Mouse (Mus musculus): ENCODE data around the gene Itgb5. TPM values are rescaled to one million over a fixed set of nuclear protein-coding genes. Genes with fewer than 3 reads are reported as not detected.

Itgb5 gene
- polyA plus RNA-seq, 1 experiment: 43.0 TPM

GRCm38 (mm10) chr16:33953008-33953407, 123.5 kb downstream of the Itgb5 start:
- H3K4me3 ChIP-seq (ENCODE audit: insufficient read depth, low read length): no peak overlapping the region
- TF ChIP-seq CTCF (IDR thresholded peaks at IDR 0.05; ENCODE audit: extremely low read depth, insufficient read depth, low read length): no peak
- no peak for TF ChIP-seq POLR2A (IDR thresholded peaks at IDR 0.05; ENCODE audit: extremely low read depth, insufficient read depth, low read length)
- no peak overlapping the region for H3K27ac ChIP-seq (ENCODE audit: insufficient read depth, low read length)
- no peaks in the 10 kb centered on the region for H3K4me1 ChIP-seq (ENCODE audit: control insufficient read depth, insufficient read depth, low read length)

- no peak overlapping the region for H3K27ac ChIP-seq (ENCODE audit: insufficient read depth, low read length)
- no peaks in the 10 kb centered on the region for H3K4me1 ChIP-seq (ENCODE audit: control insufficient read depth, insufficient read depth, low read length)
- no peak overlapping the region for H3K4me3 ChIP-seq (ENCODE audit: insufficient read depth, low read length)
- no peak for TF ChIP-seq POLR2A (IDR thresholded peaks at IDR 0.05; ENCODE audit: extremely low read depth, insufficient read depth, low read length)
- no peak for TF ChIP-seq CTCF (IDR thresholded peaks at IDR 0.05; ENCODE audit: extremely low read depth, insufficient read depth, low read length)
Observed at GRCm38 (mm10) chr16:33954793-33955192, 125.3 kb downstream of the Itgb5 start.

GRCm38 (mm10) chr16:33963509-33963908, 134.0 kb downstream of the Itgb5 start:
- Histone ChIP-seq H3K4me1 (ENCODE audit: control insufficient read depth, insufficient read depth, low read length) (peaks cover 2% of the 10 kb centered on the region; the same call in 1 of the 2 replicates), H3K27ac (ENCODE audit: insufficient read depth, low read length) (no peak overlapping the region), H3K4me3 (ENCODE audit: insufficient read depth, low read length) (no peak overlapping the region)
- TF ChIP-seq POLR2A (IDR thresholded peaks at IDR 0.05; ENCODE audit: extremely low read depth, insufficient read depth, low read length): no peak

DNA sequence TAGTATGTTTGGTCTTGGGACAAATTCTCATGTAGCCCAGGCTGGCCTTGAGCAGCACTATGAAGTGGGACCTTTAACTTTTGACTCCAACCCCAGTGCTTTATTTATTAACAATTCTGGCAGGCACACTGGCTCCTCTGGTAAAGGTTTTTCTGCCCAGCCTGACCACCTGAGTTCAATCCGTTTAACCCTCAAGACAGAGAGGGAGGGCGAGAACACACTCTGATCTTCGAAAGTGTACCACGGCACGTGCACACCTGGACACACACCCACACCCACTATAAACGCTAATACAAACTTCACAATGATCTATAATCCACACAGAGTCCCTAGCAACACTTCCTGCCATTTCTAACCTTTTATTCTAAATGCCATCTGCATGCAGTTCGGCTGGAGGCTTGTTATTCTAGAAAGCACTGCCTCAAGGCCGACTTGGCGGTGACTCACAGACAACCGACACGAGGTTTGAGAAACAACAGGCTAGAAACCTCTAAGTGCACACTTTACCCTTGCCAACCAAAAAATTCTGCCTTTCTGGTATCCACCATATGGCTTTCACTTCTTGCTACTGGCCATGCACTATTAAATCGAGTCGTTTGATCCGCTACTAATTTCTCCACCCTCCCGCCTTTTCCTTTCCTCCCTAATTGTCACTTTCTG, 136.5 kb downstream of the Itgb5 start:
- peaks cover 2% of the 10 kb centered on the region; the same call in 1 of the 2 replicates for H3K4me1 ChIP-seq (ENCODE audit: control insufficient read depth, insufficient read depth, low read length)
- H3K4me3 ChIP-seq (ENCODE audit: insufficient read depth, low read length): peak overlapping the region; percentile 94
- no peak overlapping the region for H3K27ac ChIP-seq (ENCODE audit: insufficient read depth, low read length)
- TF ChIP-seq CTCF (IDR thresholded peaks at IDR 0.05; ENCODE audit: extremely low read depth, insufficient read depth, low read length): no peak
- no peak for TF ChIP-seq POLR2A (IDR thresholded peaks at IDR 0.05; ENCODE audit: extremely low read depth, insufficient read depth, low read length)

DNA sequence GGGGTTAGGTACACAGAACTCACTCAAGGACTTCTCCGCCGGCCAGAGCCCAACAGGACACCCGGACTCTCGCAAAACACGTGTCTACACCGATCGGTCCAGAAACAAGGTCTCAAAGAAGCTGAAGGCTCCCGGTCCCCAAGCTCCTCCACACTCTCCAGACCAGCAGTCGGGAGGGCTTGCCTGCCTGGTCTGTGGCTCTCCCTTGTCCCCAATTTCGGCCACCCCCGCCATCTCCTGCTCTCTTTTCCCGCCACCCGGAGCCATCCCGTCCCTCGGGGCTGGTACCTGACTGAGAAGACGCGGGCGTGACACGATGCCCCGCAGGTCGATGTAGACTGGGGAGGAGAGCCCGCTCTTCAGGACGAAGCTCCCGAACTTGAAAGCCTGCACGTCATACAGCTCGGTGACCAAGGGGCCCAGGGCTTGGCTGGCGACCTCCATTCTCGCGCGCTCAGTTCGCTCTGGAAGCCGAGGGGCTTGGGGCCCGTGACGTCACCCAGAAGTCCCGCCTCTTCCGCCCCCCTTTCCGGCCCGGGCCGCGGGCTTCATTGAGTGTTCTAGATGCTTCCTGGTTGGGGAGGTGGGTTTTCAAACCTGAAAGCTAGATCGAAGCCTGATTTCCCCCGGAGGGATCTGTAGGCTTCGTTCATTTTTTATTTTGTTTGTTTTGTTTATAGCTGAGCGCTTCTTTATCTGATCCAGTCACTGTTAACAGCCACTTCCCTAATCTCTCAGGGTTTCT, 137.2 kb downstream of the Itgb5 start, which contains the start of gene Umps:
Umps (minus strand) TSS at position 501 of the 745 bp plus-strand sequence.
- TF ChIP-seq CTCF (IDR thresholded peaks at IDR 0.05; ENCODE audit: extremely low read depth, insufficient read depth, low read length): no peak
- peak; percentile 55; the same call in 1 of the 2 replicates for TF ChIP-seq POLR2A (IDR thresholded peaks at IDR 0.05; ENCODE audit: extremely low read depth, insufficient read depth, low read length)
- Histone ChIP-seq H3K4me3 (ENCODE audit: insufficient read depth, low read length) (peak within 1 kb of the TSS; percentile 94), H3K27ac (ENCODE audit: insufficient read depth, low read length) (no peak within 1 kb of the TSS), H3K4me1 (ENCODE audit: control insufficient read depth, insufficient read depth, low read length) (peaks cover 2% of the 10 kb centered on the region; the same call in 1 of the 2 replicates)

DNA sequence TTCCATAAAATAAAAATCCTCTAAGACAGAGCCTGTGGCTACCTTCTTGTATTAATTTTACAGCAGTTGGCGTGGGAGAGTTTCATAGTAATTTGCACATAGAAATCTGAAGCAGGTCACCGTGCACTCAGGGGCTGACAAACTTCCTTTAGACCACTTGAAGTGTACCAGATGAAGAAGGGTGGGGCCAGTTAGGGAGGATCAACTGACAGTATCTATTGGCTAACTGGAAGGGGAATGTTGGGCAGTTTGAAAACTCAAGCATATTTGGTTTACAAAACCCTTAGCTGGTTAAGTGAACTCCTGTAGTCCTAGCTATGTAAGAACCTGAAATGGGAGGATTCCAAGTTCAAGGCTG, 137.8 kb downstream of the Itgb5 start:
- no peak for TF ChIP-seq CTCF (IDR thresholded peaks at IDR 0.05; ENCODE audit: extremely low read depth, insufficient read depth, low read length)
- no peak for TF ChIP-seq POLR2A (IDR thresholded peaks at IDR 0.05; ENCODE audit: extremely low read depth, insufficient read depth, low read length)
- Histone ChIP-seq H3K27ac (ENCODE audit: insufficient read depth, low read length) (no peak overlapping the region), H3K4me3 (ENCODE audit: insufficient read depth, low read length) (peak overlapping the region; percentile 94; the same call in 1 of the 2 replicates), H3K4me1 (ENCODE audit: control insufficient read depth, insufficient read depth, low read length) (peaks cover 2% of the 10 kb centered on the region; the same call in 1 of the 2 replicates)

- no peak for TF ChIP-seq POLR2A (IDR thresholded peaks at IDR 0.05; ENCODE audit: extremely low read depth, insufficient read depth, low read length)
- no peak for TF ChIP-seq CTCF (IDR thresholded peaks at IDR 0.05; ENCODE audit: extremely low read depth, insufficient read depth, low read length)
- H3K4me1 ChIP-seq (ENCODE audit: control insufficient read depth, insufficient read depth, low read length): no peaks in the 10 kb centered on the region
- no peak overlapping the region for H3K27ac ChIP-seq (ENCODE audit: insufficient read depth, low read length)
- no peak overlapping the region for H3K4me3 ChIP-seq (ENCODE audit: insufficient read depth, low read length)
Observed at GRCm38 (mm10) chr16:33979855-33980254, 150.4 kb downstream of the Itgb5 start.

DNA sequence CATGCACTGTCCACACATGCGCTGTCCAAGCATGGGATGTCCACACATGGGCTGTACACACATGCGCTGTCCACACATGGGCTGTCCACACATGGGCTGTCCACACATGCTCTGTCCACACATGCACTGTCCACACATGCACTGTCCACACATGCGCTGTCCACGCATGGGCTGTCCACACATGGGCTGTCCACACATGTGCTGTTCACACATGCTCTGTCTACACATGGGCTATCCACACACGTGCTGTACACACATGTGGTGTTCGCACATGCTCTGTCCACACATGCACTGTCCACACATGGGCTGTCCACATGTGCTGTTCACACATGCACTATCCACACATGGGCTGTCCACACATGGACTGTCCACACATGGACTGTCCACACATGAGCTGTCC, 154.2 kb downstream of the Itgb5 start:
- Histone ChIP-seq H3K27ac (ENCODE audit: insufficient read depth, low read length) (no peak overlapping the region), H3K4me3 (ENCODE audit: insufficient read depth, low read length) (no peak overlapping the region), H3K4me1 (ENCODE audit: control insufficient read depth, insufficient read depth, low read length) (no peaks in the 10 kb centered on the region)
- no peak for TF ChIP-seq CTCF (IDR thresholded peaks at IDR 0.05; ENCODE audit: extremely low read depth, insufficient read depth, low read length)
- TF ChIP-seq POLR2A (IDR thresholded peaks at IDR 0.05; ENCODE audit: extremely low read depth, insufficient read depth, low read length): no peak

DNA sequence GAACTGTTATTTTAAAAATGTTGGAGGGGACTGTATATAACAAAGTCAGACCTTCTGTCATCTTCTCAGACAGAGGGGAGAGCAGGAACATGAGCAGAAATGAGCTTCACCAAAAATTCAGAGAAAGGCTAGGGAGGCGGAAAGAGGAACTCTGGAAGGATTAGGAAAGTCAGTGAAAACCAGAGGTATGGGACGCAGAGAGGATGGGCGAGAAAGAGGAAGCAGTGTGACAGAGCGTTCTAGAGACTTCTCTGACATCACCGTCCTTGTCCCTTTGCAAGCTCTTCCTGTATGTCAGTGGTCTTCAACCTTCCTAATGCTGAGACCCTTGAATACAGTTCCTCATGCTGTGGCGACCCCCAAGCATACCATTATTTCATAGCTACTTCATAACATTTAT, 155.9 kb downstream of the Itgb5 start:
- H3K27ac ChIP-seq (ENCODE audit: insufficient read depth, low read length): no peak overlapping the region
- no peaks in the 10 kb centered on the region for H3K4me1 ChIP-seq (ENCODE audit: control insufficient read depth, insufficient read depth, low read length)
- TF ChIP-seq CTCF (IDR thresholded peaks at IDR 0.05; ENCODE audit: extremely low read depth, insufficient read depth, low read length): no peak
- no peak for TF ChIP-seq POLR2A (IDR thresholded peaks at IDR 0.05; ENCODE audit: extremely low read depth, insufficient read depth, low read length)
- H3K4me3 ChIP-seq (ENCODE audit: insufficient read depth, low read length): no peak overlapping the region

DNA sequence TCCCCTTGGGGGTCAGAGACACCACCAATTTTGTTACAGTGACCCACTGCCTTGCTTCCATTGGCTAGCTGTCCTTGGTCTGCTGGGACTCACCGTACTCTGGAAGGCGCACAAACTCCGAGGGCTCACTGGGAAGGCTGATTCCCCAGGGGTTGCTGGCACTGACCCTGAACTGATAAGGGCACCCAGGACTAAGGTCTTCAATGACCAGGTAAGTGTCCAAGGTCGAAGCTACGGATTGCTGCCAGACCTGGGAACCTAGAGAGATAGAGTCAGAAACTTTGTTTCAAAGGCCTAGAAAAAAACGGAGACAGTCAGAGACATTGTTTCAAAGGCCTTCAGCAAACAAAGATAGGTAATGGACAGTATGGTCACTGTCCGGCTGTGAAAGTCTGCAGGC, 157.5 kb downstream of the Itgb5 start:
- TF ChIP-seq CTCF (IDR thresholded peaks at IDR 0.05; ENCODE audit: extremely low read depth, insufficient read depth, low read length) (no peak), POLR2A (IDR thresholded peaks at IDR 0.05; ENCODE audit: extremely low read depth, insufficient read depth, low read length) (no peak)
- Histone ChIP-seq H3K4me3 (ENCODE audit: insufficient read depth, low read length) (no peak overlapping the region), H3K27ac (ENCODE audit: insufficient read depth, low read length) (no peak overlapping the region), H3K4me1 (ENCODE audit: control insufficient read depth, insufficient read depth, low read length) (no peaks in the 10 kb centered on the region)
